Mouse (Mus musculus) layer of hippocampus, adult 2 months (tissue): ENCODE results near the gene Ablim1. TPM values are rescaled to one million over a fixed set of nuclear protein-coding genes. Genes with fewer than 3 reads are reported as not detected.
A peak's percentile ranks its signal among the peaks of the same experiment; 100 is the strongest.

ENCODE experiments used
- DNase-seq, 2 experiments: peaks; one replicate each; pipeline ENCODE4 v3.0.0; 2022; ENCODE audit warnings: low spot score in 2 of 2
- H3K27ac ChIP-seq: fragments of 200-600 bp; 2 replicates; pipeline ENCODE4 v1.8.1; 2022
- H3K4me3 ChIP-seq: fragments of 200-600 bp; 2 replicates; pipeline ENCODE4 v1.8.1; 2022; ENCODE audit warnings: mild to moderate bottlenecking
- CTCF ChIP-seq: fragments of 200-600 bp; conservative IDR thresholded peaks from 2 replicates; pipeline ENCODE4 v1.8.1; 2022; ENCODE audit warnings: antibody characterized with exemption, mild to moderate bottlenecking, moderate library complexity
- total RNA-seq, 2 experiments: library from RNA; stranded (reverse); gene quantifications; 2 replicates each; pipeline ENCODE4 v1.2.3; 2021

Gene Ablim1
- total RNA-seq, 2 experiments from 2014 or later = 85.1 to 86.0 TPM

- TF ChIP-seq CTCF = no peak
- no peak overlapping the region for H3K27ac ChIP-seq
- no peak overlapping the region for H3K4me3 ChIP-seq
- DNase-seq = no peak
Measured at GRCm38 (mm10) chr19:57129729-57130128, 185.0 kb downstream of the Ablim1 start.

DNA sequence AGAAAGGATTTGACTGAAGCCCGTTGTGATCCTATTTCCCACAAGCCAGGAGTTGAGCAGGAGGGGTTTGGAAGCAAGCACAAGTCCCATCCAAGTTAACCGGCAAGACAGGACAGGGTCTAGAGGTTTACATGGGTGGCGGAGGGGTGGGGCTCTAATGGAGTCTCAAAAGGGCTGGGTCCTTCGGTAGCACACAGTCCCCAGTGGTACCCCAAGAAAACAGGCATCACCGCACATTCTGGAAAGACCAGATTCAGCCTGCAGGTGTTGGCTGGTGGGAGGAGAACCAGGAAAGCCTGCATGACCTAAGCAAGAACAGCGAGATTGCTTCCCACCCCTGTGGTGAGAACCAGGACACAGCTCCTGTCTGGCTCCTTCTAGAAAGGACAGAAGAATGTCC lies 186.7 kb downstream of the Ablim1 start:
- Histone ChIP-seq H3K27ac (no peak overlapping the region), H3K4me3 (no peak overlapping the region)
- no peak for TF ChIP-seq CTCF
- no peak for DNase-seq

DNA sequence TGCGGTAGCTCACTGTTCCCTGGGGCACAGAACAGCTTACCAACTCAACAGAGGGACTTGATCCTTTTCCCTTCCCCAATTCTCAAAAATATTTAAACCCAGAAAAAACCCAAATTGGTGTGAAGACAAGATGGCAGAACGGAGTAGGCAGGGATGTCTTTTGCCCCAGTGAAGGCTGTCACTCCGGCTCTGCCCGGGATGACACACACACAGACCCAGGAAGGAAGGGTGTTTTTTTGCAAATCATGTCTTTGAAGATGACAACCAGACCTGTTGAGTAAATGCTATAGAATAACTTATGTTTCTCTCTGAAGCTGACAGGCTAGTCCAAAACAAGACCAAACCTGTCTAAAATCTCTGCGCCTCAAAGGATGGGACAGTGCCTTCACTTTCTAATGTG lies 187.2 kb downstream of the Ablim1 start:
- DNase-seq = no peak
- no peak overlapping the region for H3K4me3 ChIP-seq
- TF ChIP-seq CTCF = no peak
- H3K27ac ChIP-seq = no peak overlapping the region

- no peak for TF ChIP-seq CTCF
- no peak overlapping the region for H3K4me3 ChIP-seq
- no peak for DNase-seq
- no peak overlapping the region for H3K27ac ChIP-seq
Measured at GRCm38 (mm10) chr19:57126950-57127349, 187.8 kb downstream of the Ablim1 start.

DNA sequence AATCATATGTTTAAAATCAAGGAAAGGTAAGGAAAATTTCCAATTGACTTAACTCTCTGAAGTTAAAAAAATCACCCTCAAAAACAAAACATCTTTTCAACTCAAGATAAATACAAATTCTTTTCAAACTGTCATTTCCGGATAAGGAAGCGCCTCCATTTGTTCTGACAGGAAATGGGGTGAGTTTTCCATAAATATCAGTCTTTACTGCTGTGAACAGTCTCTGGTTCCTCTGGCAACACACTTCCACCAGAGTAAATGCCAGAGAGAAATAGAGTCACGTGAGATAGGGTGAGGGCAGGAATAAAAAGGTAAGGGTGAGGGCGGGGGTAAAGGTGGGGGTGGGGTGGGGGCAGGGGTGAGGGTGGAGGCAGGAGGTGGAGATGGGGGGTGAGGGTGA lies 189.8 kb downstream of the Ablim1 start:
- no peak overlapping the region for H3K4me3 ChIP-seq
- no peak for DNase-seq
- H3K27ac ChIP-seq = no peak overlapping the region
- no peak for TF ChIP-seq CTCF

DNA sequence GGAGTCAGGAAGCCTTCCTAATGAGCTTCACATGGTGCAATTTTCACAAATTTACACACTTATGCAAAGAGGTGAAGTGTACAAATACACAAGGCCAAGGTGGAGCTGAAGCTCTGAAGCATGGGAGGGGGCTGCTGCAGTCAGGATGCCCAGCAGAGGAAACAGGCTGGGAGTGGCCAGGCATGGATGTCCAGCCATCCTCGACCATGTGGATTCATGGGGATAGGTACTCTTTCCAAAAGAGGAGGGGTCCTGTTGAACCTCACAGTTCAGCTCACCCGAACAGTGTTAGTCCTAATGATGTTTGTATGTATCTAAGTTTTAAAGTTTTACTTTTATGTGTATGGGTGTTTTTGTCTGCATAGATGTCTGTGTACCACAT lies 190.6 kb downstream of the Ablim1 start:
- H3K4me3 ChIP-seq = no peak overlapping the region
- TF ChIP-seq CTCF = no peak
- DNase-seq = no peak
- H3K27ac ChIP-seq = peak overlapping the region; percentile 68

GRCm38 (mm10) chr19:57123503-57124137 lies 191.1 kb downstream of the Ablim1 start:
- TF ChIP-seq CTCF = no peak
- DNase-seq = no peak

GRCm38 (mm10) chr19:57122261-57122660 lies 192.5 kb downstream of the Ablim1 start:
- Histone ChIP-seq H3K27ac (no peak overlapping the region), H3K4me3 (no peak overlapping the region)
- DNase-seq = no peak
- no peak for TF ChIP-seq CTCF

More at GRCm38 (mm10) chr19:57123503-57124137, 191.1 kb downstream of the Ablim1 start:
- Histone ChIP-seq H3K27ac (peak overlapping the region; percentile 78), H3K4me3 (no peak overlapping the region)

DNA sequence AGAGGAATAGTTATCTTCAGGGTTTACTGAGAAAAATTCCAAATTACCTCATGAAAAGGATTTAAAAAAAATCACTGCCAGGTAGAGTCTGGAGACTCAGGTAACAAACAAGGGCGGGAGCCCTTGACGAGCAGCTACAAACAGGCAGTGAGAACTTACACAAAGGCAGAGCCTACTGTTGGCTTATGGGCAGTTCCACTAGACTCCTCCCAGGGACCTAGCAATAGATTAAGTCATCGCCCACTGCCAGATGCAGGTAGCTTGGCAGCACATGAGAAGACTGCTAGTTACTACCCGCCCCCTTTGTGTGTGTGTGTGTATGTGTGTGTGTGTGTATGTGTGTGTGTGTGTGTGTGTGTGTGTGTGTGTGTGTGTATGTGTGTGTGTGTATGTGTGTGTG lies 193.7 kb downstream of the Ablim1 start:
- TF ChIP-seq CTCF = no peak
- Histone ChIP-seq H3K4me3 (no peak overlapping the region), H3K27ac (no peak overlapping the region)
- DNase-seq = no peak

- Histone ChIP-seq H3K4me3 (peak overlapping the region; percentile 57; the same call in 1 of the 2 replicates), H3K27ac (peak overlapping the region; percentile 92; the same call in 1 of the 2 replicates)
- DNase-seq = no peak
- TF ChIP-seq CTCF = no peak
Measured at GRCm38 (mm10) chr19:57119661-57120060, 195.1 kb downstream of the Ablim1 start.

DNA sequence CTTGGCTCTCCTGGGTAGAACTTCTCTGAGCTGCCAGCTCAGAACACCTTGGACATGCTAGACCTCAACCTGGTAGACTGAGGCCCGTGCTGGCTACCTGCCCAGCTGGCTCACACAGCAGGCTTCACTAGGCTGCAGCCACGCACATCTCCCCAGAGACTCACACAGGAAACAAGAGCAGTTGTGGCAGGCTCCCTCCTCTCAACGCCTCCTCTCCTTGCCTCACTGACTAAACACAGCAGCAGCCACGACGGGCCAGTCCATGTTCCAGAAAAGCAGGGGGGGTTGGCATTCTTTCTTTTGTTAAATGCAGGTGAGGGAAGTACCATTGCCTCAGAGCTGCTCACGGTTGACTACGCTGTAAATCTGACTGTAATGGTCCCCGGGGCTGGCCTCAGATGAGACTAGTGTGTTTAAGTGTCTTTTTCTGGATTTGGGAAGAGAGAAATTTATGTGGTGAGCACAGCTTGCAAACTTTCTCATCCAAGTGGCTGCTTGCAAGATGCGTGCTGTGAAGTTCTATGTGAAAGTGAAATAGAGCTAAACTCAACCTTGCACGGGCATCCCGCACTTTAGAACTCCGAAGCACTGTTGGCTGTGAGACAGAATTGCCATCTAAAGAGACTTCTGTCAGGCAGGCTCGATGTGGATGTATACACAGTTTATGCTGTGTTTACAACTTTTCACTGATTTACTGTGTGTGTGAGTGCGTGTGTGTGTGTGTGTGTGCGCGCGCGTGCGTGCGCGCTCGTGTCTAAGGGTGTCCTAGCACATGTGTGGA lies 195.7 kb downstream of the Ablim1 start:
- H3K4me3 ChIP-seq = peak overlapping the region; percentile 57
- peak; percentile 76 to 80 for DNase-seq
- TF ChIP-seq CTCF = no peak

DNA sequence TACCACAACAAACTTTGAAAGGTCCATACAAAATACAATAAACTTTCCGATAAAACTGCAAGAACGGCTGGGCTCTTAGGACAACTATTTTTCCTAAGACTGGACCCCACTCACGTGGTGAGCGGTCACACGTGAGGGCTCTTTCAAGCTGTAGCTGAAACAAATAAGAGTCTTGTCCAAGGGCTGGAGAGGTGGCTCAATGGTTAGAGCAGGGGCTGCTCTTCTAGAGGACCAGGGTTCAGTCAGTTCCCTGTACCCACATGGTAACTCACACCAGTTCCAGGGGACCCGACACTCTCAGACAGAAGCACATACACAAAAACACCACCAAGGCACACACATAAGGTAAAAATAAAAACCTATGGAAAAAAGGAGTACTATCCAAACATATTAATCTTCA lies 197.0 kb downstream of the Ablim1 start:
- Histone ChIP-seq H3K4me3 (peak overlapping the region; percentile 57), H3K27ac (peak overlapping the region; percentile 92)
- no peak for TF ChIP-seq CTCF
- DNase-seq = no peak

More for the DNA sequence above, 195.7 kb downstream of the Ablim1 start:
- peak overlapping the region; percentile 92 for H3K27ac ChIP-seq

- DNase-seq = no peak
- peak; percentile 32; the same call in 1 of the 2 replicates for TF ChIP-seq CTCF
- Histone ChIP-seq H3K4me3 (peak overlapping the region; percentile 57), H3K27ac (peak overlapping the region; percentile 92)
Measured at GRCm38 (mm10) chr19:57116871-57117501, 197.7 kb downstream of the Ablim1 start.
